Mouse (Mus musculus) urinary bladder, postnatal 25 days (tissue): ENCODE measurements at regions not wholly inside any gene's neighbourhood (a gene's known extent, or its start where the extent isn't known, plus 50 kb on each side); places are given as distances from the start of the nearest gene placed in this dataset.

ENCODE experiments used
- DNase-seq: peaks from one replicate; pipeline ENCODE4 v3.0.0; 2022; ENCODE audit warnings: low spot score

- DNase-seq, result no peak
Observed at GRCm38 (mm10) chr11:38034526-38035286, 798.9 kb upstream of the Tenm2 start.

- DNase-seq, result no peak
Observed at GRCm38 (mm10) chr11:38021704-38022103, 785.9 kb upstream of the Tenm2 start.

GRCm38 (mm10) chr11:37978131-37978530 is 742.4 kb upstream of the Tenm2 start:
- no peak for DNase-seq

GRCm38 (mm10) chr11:37936439-37937134 is 700.8 kb upstream of the Tenm2 start:
- DNase-seq, result no peak

GRCm38 (mm10) chr11:37913161-37913560 is 677.4 kb upstream of the Tenm2 start:
- no peak for DNase-seq

GRCm38 (mm10) chr11:37904991-37905390 is 669.2 kb upstream of the Tenm2 start:
- DNase-seq, result no peak

- no peak for DNase-seq
Observed at GRCm38 (mm10) chr11:37897713-37898112, 661.9 kb upstream of the Tenm2 start.

GRCm38 (mm10) chr11:37882717-37883116 is 647.0 kb upstream of the Tenm2 start:
- DNase-seq, result no peak

GRCm38 (mm10) chr11:37837301-37837700 is 601.5 kb upstream of the Tenm2 start:
- no peak for DNase-seq

GRCm38 (mm10) chr11:37830975-37831374 is 595.2 kb upstream of the Tenm2 start:
- no peak for DNase-seq

GRCm38 (mm10) chr11:37806761-37807160 is 571.0 kb upstream of the Tenm2 start:
- DNase-seq, result no peak

- no peak for DNase-seq
Observed at GRCm38 (mm10) chr11:37798783-37799318, 563.1 kb upstream of the Tenm2 start.

- no peak for DNase-seq
Observed at GRCm38 (mm10) chr11:37772481-37773089, 536.8 kb upstream of the Tenm2 start.

GRCm38 (mm10) chr11:37770881-37771280 is 535.1 kb upstream of the Tenm2 start:
- no peak for DNase-seq

- no peak for DNase-seq
Observed at GRCm38 (mm10) chr11:37768121-37768520, 532.4 kb upstream of the Tenm2 start.

- DNase-seq, result no peak
Observed at GRCm38 (mm10) chr11:37735992-37736391, 500.2 kb upstream of the Tenm2 start.

- DNase-seq, result no peak
Observed at GRCm38 (mm10) chr11:37735501-37735900, 499.7 kb upstream of the Tenm2 start.

GRCm38 (mm10) chr11:37696981-37697380 is 461.2 kb upstream of the Tenm2 start:
- DNase-seq, result no peak

- DNase-seq, result no peak
Observed at GRCm38 (mm10) chr11:37678484-37679193, 442.9 kb upstream of the Tenm2 start.

- DNase-seq, result no peak
Observed at GRCm38 (mm10) chr11:37671320-37671719, 435.6 kb upstream of the Tenm2 start.

GRCm38 (mm10) chr11:37666925-37667324 is 431.2 kb upstream of the Tenm2 start:
- DNase-seq, result no peak

- DNase-seq, result no peak
Observed at GRCm38 (mm10) chr11:37650095-37650494, 414.3 kb upstream of the Tenm2 start.
